In the genomic region with DNA sequence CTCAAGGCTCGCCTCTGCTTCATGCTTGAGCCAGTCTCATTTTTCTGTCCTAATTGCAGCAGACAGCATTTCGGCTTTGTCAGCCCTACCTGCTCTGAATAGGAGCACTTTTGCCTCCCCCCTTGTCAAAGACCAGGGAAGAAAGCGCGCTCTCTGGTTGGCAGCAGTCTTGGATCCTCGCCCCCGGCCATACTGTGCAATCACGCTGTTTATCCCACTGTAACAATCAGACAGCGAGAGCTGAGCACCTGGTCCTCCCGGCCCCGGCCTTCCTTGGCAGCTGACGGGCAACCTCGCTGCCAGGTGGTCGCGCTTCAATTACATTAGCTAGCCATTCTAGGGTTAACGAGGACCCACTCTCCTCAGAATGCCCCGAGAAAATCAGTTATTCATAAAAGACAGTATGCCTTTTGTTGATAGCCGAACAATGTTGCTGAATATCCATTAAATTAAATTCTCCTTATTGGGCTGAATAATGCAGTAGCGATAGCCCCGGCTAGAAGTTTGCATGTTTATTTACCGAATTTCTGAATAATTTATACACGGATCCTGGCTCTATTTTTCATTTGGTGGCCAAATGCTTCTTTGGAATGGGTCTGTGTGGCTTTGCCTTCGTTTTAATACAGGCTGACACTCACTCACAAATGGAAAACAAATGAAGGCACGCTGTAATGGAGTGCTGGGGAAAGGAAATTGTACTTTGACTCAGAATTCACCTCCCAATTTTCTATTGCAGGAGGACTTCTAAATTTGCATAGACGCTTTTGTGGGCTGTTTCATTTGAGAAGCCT, we compare ENCODE assay signal across 10 mouse cellular contexts. TPM values are rescaled to one million over a fixed set of nuclear protein-coding genes. Genes with fewer than 3 reads are reported as not detected.
DNase-seq lines count a peak whose midpoint lies in the region; ATAC-seq and TF ChIP-seq lines count a peak whose summit lies in the region.
"Had no signal": no experiment of that assay in that cellular context is flagged by ENCODE, and none has a peak within 500 bp of the region (broad histone marks: within the 10 kb centered on the region; RNA-seq: fewer than 3 reads in every experiment).

No protein-coding gene starts in this region.

- no peaks in the 10 kb centered on the region for H3K27me3 ChIP-seq in stomach, embryonic 16.5 days (ENCODE audit: control insufficient read depth, insufficient read depth, low read length)
- no peaks in the 10 kb centered on the region for H3K27me3 ChIP-seq in stomach, postnatal 0 days (ENCODE audit: control insufficient read depth, insufficient read depth, low read length)
- H3K27me3 ChIP-seq in embryonic facial prominence, embryonic 13.5 days = no peaks in the 10 kb centered on the region
- no peaks in the 10 kb centered on the region for H3K27me3 ChIP-seq in limb, embryonic 10.5 days (ENCODE audit: low read depth, poor library complexity, severe bottlenecking)
- H3K27me3 ChIP-seq: liver, embryonic 15.5 days had no signal

- H3K9me3 ChIP-seq in stomach, embryonic 16.5 days (replicated peaks; ENCODE audit: control insufficient read depth, low read length) = no peaks in the 10 kb centered on the region
- no peaks in the 10 kb centered on the region for H3K9me3 ChIP-seq in stomach, postnatal 0 days (ENCODE audit: control insufficient read depth, low read length)
- no peaks in the 10 kb centered on the region for H3K9me3 ChIP-seq in embryonic facial prominence, embryonic 13.5 days
- H3K9me3 ChIP-seq in limb, embryonic 10.5 days (replicated peaks) = no peaks in the 10 kb centered on the region
- H3K9me3 ChIP-seq: liver, embryonic 15.5 days had no signal

- H3K27ac ChIP-seq in stomach, embryonic 16.5 days (ENCODE audit: low read length) = 0 out of 2 replicates have a peak overlapping the region, but pooled peaks have one; percentile 4
- H3K27ac ChIP-seq in stomach, postnatal 0 days (replicated peaks) = no peak overlapping the region
- no peak overlapping the region for H3K27ac ChIP-seq in embryonic facial prominence, embryonic 13.5 days
- H3K27ac ChIP-seq in limb, embryonic 10.5 days = peak overlapping the region; percentile 46; the same call in 1 of the 2 replicates
- H3K27ac ChIP-seq: liver, embryonic 15.5 days had no signal

- no peak overlapping the region; the same call in 1 of the 2 replicates for H3K9ac ChIP-seq in stomach, embryonic 16.5 days (ENCODE audit: low read length)
- H3K9ac ChIP-seq in stomach, postnatal 0 days (ENCODE audit: low read length) = no peak overlapping the region
- H3K9ac ChIP-seq in embryonic facial prominence, embryonic 13.5 days = no peak overlapping the region
- H3K9ac ChIP-seq: liver, embryonic 15.5 days had no signal

- no peak for ATAC-seq in stomach, embryonic 16.5 days (ENCODE audit: insufficient read depth, low FRiP score)
- ATAC-seq in stomach, postnatal 0 days (ENCODE audit: low FRiP score, low TSS enrichment) = no peak
- no peak for ATAC-seq in embryonic facial prominence, embryonic 13.5 days (ENCODE audit: insufficient number of reproducible peaks, insufficient read depth, low FRiP score, low TSS enrichment, low read depth)
- ATAC-seq in activated CD4-positive, CD25-positive, alpha-beta regulatory T cell, adult 4 months = no peak

- 61% methylated on average over 24 of the region's 24 CpGs for WGBS in stomach, embryonic 16.5 days
- 58% methylated on average over 24 of the region's 24 CpGs for WGBS in stomach, postnatal 0 days
- 43% methylated on average over 24 of the region's 24 CpGs for WGBS in embryonic facial prominence, embryonic 13.5 days
- WGBS in limb, embryonic 10.5 days = 65% methylated on average over 24 of the region's 24 CpGs

- H3K4me2 ChIP-seq in stomach, embryonic 16.5 days (ENCODE audit: low read depth, low read length) = no peak overlapping the region
- H3K4me2 ChIP-seq in stomach, postnatal 0 days (replicated peaks; ENCODE audit: low read depth) = no peak overlapping the region
- peak overlapping the region; percentile 30 for H3K4me2 ChIP-seq in embryonic facial prominence, embryonic 13.5 days
- H3K4me2 ChIP-seq: liver, embryonic 15.5 days had no signal

- H3K4me3 ChIP-seq in stomach, embryonic 16.5 days (replicated peaks; ENCODE audit: low read length) = no peak overlapping the region
- no peak overlapping the region for H3K4me3 ChIP-seq in stomach, postnatal 0 days (ENCODE audit: low read depth, low read length)
- H3K4me3 ChIP-seq in embryonic facial prominence, embryonic 13.5 days = no peak overlapping the region
- no peak overlapping the region for H3K4me3 ChIP-seq in limb, embryonic 10.5 days
- H3K4me3 ChIP-seq: liver, embryonic 15.5 days had no signal

- TF ChIP-seq EP300 in stomach, postnatal 0 days (optimal IDR thresholded peaks at IDR 0.05) = no peak

- H3K4me1 ChIP-seq in stomach, embryonic 16.5 days (ENCODE audit: control insufficient read depth, insufficient read depth, low read length) = 0 out of 2 replicates have a peak, but pooled peaks cover 5% of the 10 kb centered on the region
- no peaks in the 10 kb centered on the region for H3K4me1 ChIP-seq in stomach, postnatal 0 days (replicated peaks; ENCODE audit: control insufficient read depth, insufficient read depth)
- peaks cover 13% of the 10 kb centered on the region for H3K4me1 ChIP-seq in embryonic facial prominence, embryonic 13.5 days
- H3K4me1 ChIP-seq in limb, embryonic 10.5 days = peaks cover 23% of the 10 kb centered on the region
- H3K4me1 ChIP-seq: liver, embryonic 15.5 days had no signal

- H3K36me3 ChIP-seq in stomach, embryonic 16.5 days (ENCODE audit: control insufficient read depth, insufficient read depth, low read length) = no peaks in the 10 kb centered on the region
- H3K36me3 ChIP-seq in stomach, postnatal 0 days (ENCODE audit: control insufficient read depth, insufficient read depth, low read length) = no peaks in the 10 kb centered on the region
- H3K36me3 ChIP-seq in embryonic facial prominence, embryonic 13.5 days = no peaks in the 10 kb centered on the region
- no peaks in the 10 kb centered on the region for H3K36me3 ChIP-seq in limb, embryonic 10.5 days
- H3K36me3 ChIP-seq: liver, embryonic 15.5 days had no signal

- no peak for DNase-seq in stomach, postnatal 0 days (ENCODE audit: low spot score)
- DNase-seq in limb, embryonic 10.5 days (ENCODE audit: low spot score) = no peak
- DNase-seq in T-cell, adult 2 months (ENCODE audit: low spot score) = no peak
- no peak for DNase-seq in urinary bladder, postnatal 10 days (ENCODE audit: low spot score)
- DNase-seq: kidney, postnatal 25 days had no signal

- TF ChIP-seq CTCF in stomach, postnatal 0 days (IDR thresholded peaks at IDR 0.05; ENCODE audit: low read depth) = no peak

RNA-seq across cellular contexts. Expression of a gene that starts 57.9 kb away (rescaled TPM):
- 0.37 and 0.46 TPM in 2 replicates for polyA plus RNA-seq in stomach, embryonic 16.5 days (2015; fragmentation: Nextera tagmentation; extraction: Ambion mirVana)
- 0.29 and 0.44 TPM in 2 replicates for polyA plus RNA-seq in stomach, postnatal 0 days (2015; fragmentation: Nextera tagmentation; extraction: Ambion mirVana)
- polyA plus RNA-seq in embryonic facial prominence, embryonic 13.5 days (2015; fragmentation: Nextera tagmentation; extraction: Ambion mirVana) = 0.80 and 1.4 TPM in 2 replicates
- polyA plus RNA-seq in limb, embryonic 10.5 days (2016; fragmentation: Nextera tagmentation; extraction: Ambion mirVana) = 0.06 TPM in 1 of 2 replicates, not detected in the other
- polyA plus RNA-seq in activated CD4-positive, CD25-positive, alpha-beta regulatory T cell, adult 4 months (2017; shearing (Covaris generic)) = not detected
- polyA plus RNA-seq: gonadal fat pad, adult 2 months; liver, embryonic 15.5 days had no signal

Comparison
In these comparisons a context has a peak if more than half of its experiments do, and no peak if none do; other contexts are left out.
1. H3K27ac ChIP-seq: peak in stomach, embryonic 16.5 days (single experiment) and limb, embryonic 10.5 days (single experiment); none in stomach, postnatal 0 days (single experiment) and embryonic facial prominence, embryonic 13.5 days (single experiment).